9 mouse cellular contexts compared by ENCODE assay signal in genomic region chr5:139978525-139979276, GRCm38 (mm10).
DNase-seq lines count a peak whose midpoint lies in the region; ATAC-seq and TF ChIP-seq lines count a peak whose summit lies in the region.
"Had no signal": no experiment of that assay in that cellular context is flagged by ENCODE, and none has a peak within 500 bp of the region (broad histone marks: within the 10 kb centered on the region; RNA-seq: fewer than 3 reads in every experiment).

No protein-coding gene starts in this region.

- no peak for TF ChIP-seq CTCF in stomach, postnatal 0 days (IDR thresholded peaks at IDR 0.05; ENCODE audit: low read depth)

- no peak for TF ChIP-seq EP300 in stomach, postnatal 0 days (optimal IDR thresholded peaks at IDR 0.05)

- H3K36me3 ChIP-seq in hindbrain, embryonic 11.5 days (ENCODE audit: control insufficient read depth, insufficient read depth, low read length): no peaks in the 10 kb centered on the region
- H3K36me3 ChIP-seq in hindbrain, embryonic 14.5 days (replicated peaks; ENCODE audit: control insufficient read depth, insufficient read depth): no peaks in the 10 kb centered on the region
- no peaks in the 10 kb centered on the region for H3K36me3 ChIP-seq in stomach, postnatal 0 days (ENCODE audit: control insufficient read depth, insufficient read depth, low read length)
- no peaks in the 10 kb centered on the region for H3K36me3 ChIP-seq in forebrain, embryonic 12.5 days (replicated peaks)

- H3K9ac ChIP-seq in hindbrain, embryonic 11.5 days (ENCODE audit: low read depth, low read length): no peak overlapping the region
- H3K9ac ChIP-seq in hindbrain, embryonic 14.5 days: no peak overlapping the region
- H3K9ac ChIP-seq in stomach, postnatal 0 days (ENCODE audit: low read length): no peak overlapping the region
- H3K9ac ChIP-seq in forebrain, embryonic 12.5 days: no peak overlapping the region

- H3K4me2 ChIP-seq in hindbrain, embryonic 11.5 days (replicated peaks; ENCODE audit: low read depth, low read length): no peak overlapping the region
- H3K4me2 ChIP-seq in hindbrain, embryonic 14.5 days (replicated peaks): no peak overlapping the region
- H3K4me2 ChIP-seq in stomach, postnatal 0 days (replicated peaks; ENCODE audit: low read depth): no peak overlapping the region
- no peak overlapping the region for H3K4me2 ChIP-seq in forebrain, embryonic 12.5 days

- no peak overlapping the region for H3K27ac ChIP-seq in hindbrain, embryonic 11.5 days (ENCODE audit: low read depth, low read length)
- H3K27ac ChIP-seq in hindbrain, embryonic 14.5 days: no peak overlapping the region
- H3K27ac ChIP-seq in stomach, postnatal 0 days (replicated peaks): no peak overlapping the region
- no peak overlapping the region for H3K27ac ChIP-seq in forebrain, embryonic 12.5 days

- ATAC-seq in hindbrain, embryonic 11.5 days (ENCODE audit: low FRiP score): no peak
- ATAC-seq in hindbrain, embryonic 14.5 days (ENCODE audit: low FRiP score): no peak
- peak; percentile 46; the same call in 1 of the 2 replicates for ATAC-seq in granulocyte monocyte progenitor cell, adult 5-6 weeks (replicated peaks; ENCODE audit: poor library complexity, severe bottlenecking)
- ATAC-seq in stomach, postnatal 0 days (ENCODE audit: low FRiP score, low TSS enrichment): no peak
- no peak for ATAC-seq in forebrain, embryonic 12.5 days (ENCODE audit: low FRiP score)

- DNase-seq in hindbrain, embryonic 11.5 days (ENCODE audit: low spot score): peak; percentile 41
- no peak for DNase-seq in hindbrain, embryonic 14.5 days (ENCODE audit: low spot score)
- peak; percentile 31 for DNase-seq in thymus, postnatal 14 days
- no peak for DNase-seq in thymus, postnatal 25 days
- DNase-seq in stomach, postnatal 0 days (ENCODE audit: low spot score): peak; percentile 44
- no peak for DNase-seq in left cerebral cortex, adult 8-10 months (ENCODE audit: low spot score in 2 of 2)

- H3K27me3 ChIP-seq in hindbrain, embryonic 11.5 days (ENCODE audit: control insufficient read depth, insufficient read depth, low read length): no peaks in the 10 kb centered on the region
- H3K27me3 ChIP-seq in hindbrain, embryonic 14.5 days (ENCODE audit: control insufficient read depth, insufficient read depth, low read length): no peaks in the 10 kb centered on the region
- no peaks in the 10 kb centered on the region for H3K27me3 ChIP-seq in stomach, postnatal 0 days (ENCODE audit: control insufficient read depth, insufficient read depth, low read length)
- H3K27me3 ChIP-seq in forebrain, embryonic 12.5 days: peaks cover 12% of the 10 kb centered on the region

- no peak overlapping the region for H3K4me3 ChIP-seq in hindbrain, embryonic 11.5 days (ENCODE audit: low read depth, low read length)
- no peak overlapping the region for H3K4me3 ChIP-seq in hindbrain, embryonic 14.5 days (replicated peaks; ENCODE audit: low read length)
- no peak overlapping the region for H3K4me3 ChIP-seq in stomach, postnatal 0 days (ENCODE audit: low read depth, low read length)
- no peak overlapping the region for H3K4me3 ChIP-seq in forebrain, embryonic 12.5 days (replicated peaks)
- H3K4me3 ChIP-seq: megakaryocyte, embryonic 14.5 days had no signal

- WGBS in hindbrain, embryonic 11.5 days: 10% methylated on average over 13 of the region's 13 CpGs
- WGBS in hindbrain, embryonic 14.5 days: 6% methylated on average over 13 of the region's 13 CpGs
- WGBS in stomach, postnatal 0 days: 3% methylated on average over 13 of the region's 13 CpGs
- 13% methylated on average over 13 of the region's 13 CpGs for WGBS in forebrain, embryonic 12.5 days

- no peaks in the 10 kb centered on the region for H3K4me1 ChIP-seq in hindbrain, embryonic 11.5 days (replicated peaks; ENCODE audit: control insufficient read depth, insufficient read depth, low read length)
- peaks cover 7% of the 10 kb centered on the region; the same call in 1 of the 2 replicates for H3K4me1 ChIP-seq in hindbrain, embryonic 14.5 days (replicated peaks; ENCODE audit: control insufficient read depth, insufficient read depth, low read length)
- no peaks in the 10 kb centered on the region for H3K4me1 ChIP-seq in stomach, postnatal 0 days (replicated peaks; ENCODE audit: control insufficient read depth, insufficient read depth)
- H3K4me1 ChIP-seq in forebrain, embryonic 12.5 days: peaks cover 14% of the 10 kb centered on the region
- H3K4me1 ChIP-seq: megakaryocyte, embryonic 14.5 days had no signal

- H3K9me3 ChIP-seq in hindbrain, embryonic 11.5 days (ENCODE audit: control insufficient read depth, low read length): no peaks in the 10 kb centered on the region
- no peaks in the 10 kb centered on the region for H3K9me3 ChIP-seq in hindbrain, embryonic 14.5 days (ENCODE audit: control insufficient read depth, low read length)
- no peaks in the 10 kb centered on the region for H3K9me3 ChIP-seq in stomach, postnatal 0 days (ENCODE audit: control insufficient read depth, low read length)
- H3K9me3 ChIP-seq in forebrain, embryonic 12.5 days: no peaks in the 10 kb centered on the region

Comparison
In these comparisons a context has a peak if more than half of its experiments do, and no peak if none do; other contexts are left out.
1. DNase-seq: peak in hindbrain, embryonic 11.5 days (single experiment), thymus, postnatal 14 days (single experiment) and stomach, postnatal 0 days (single experiment); none in hindbrain, embryonic 14.5 days (single experiment), thymus, postnatal 25 days (single experiment) and left cerebral cortex, adult 8-10 months (0 of 2).